Mouse (Mus musculus): ENCODE data around the gene Sox11. TPM values are rescaled to one million over a fixed set of nuclear protein-coding genes. Genes with fewer than 3 reads are reported as not detected.

Sox11 gene
- polyA plus RNA-seq (2015; fragmentation: Nextera tagmentation; extraction: Ambion mirVana): 20.9 and 23.0 TPM in 2 replicates

DNA sequence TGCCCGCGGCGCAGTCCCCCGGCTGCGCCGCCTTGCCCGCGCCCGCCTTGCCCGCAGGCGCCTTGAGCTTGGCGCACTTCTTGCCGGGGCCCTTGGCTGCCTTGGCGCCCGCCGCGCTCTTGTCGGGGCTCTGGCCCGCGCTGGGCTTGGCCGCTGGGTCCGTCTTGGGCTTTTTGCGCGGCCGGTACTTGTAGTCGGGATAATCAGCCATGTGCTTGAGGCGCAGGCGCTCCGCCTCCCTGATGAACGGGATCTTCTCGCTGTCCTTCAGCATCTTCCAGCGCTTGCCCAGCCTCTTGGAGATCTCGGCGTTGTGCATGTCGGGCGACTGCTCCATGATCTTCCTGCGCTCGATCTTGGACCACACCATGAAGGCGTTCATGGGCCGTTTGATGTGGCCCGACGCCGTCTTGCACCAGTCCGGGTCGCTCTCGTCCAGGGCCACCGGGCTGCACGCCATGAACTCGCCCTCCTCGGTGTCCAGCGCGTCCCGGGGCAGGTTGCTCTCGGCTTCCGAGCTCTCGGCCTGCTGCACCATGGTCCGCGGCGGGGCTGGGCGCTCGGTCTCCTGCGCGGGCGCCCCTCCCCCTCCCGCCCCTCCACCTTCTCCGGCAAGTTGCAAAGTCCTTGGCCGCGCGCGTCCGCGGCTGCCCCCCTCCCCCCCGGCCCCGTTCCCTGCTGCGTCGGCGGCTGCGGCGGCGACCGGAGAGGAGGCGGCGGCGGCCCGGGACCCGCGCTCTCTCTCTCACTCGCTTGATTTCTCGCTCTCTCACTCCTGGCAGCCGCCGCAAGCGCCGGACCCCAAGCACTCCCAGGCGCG lies at the start of gene Sox11:
TSS of gene Sox11 (minus strand) at position 704 of the 820 bp plus-strand sequence.
- Histone ChIP-seq H3K4me2 (ENCODE audit: low read depth, low read length) (peak within 1 kb of the TSS; percentile 87), H3K4me1 (ENCODE audit: control insufficient read depth, insufficient read depth, low read length) (0 out of 2 replicates have a peak, but pooled peaks cover 3% of the 10 kb centered on the region), H3K27ac (ENCODE audit: low read length) (peak within 1 kb of the TSS; percentile 92), H3K9ac (ENCODE audit: low read depth, low read length) (peak within 1 kb of the TSS; percentile 86), H3K27me3 (replicated peaks; ENCODE audit: control insufficient read depth, insufficient read depth, low read length) (no peaks in the 10 kb centered on the region), H3K36me3 (ENCODE audit: control insufficient read depth, insufficient read depth, low read length) (no peaks in the 10 kb centered on the region), H3K9me3 (ENCODE audit: control insufficient read depth, low read length) (no peaks in the 10 kb centered on the region), H3K4me3 (ENCODE audit: low read length) (peak within 1 kb of the TSS; percentile 79)
- WGBS: under 1% methylated on average over 94 of the region's 95 CpGs
- ATAC-seq: peak; percentile 45

- 42% methylated on average over 7 of the region's 7 CpGs for WGBS
- no peaks in the 10 kb centered on the region for H3K36me3 ChIP-seq (ENCODE audit: control insufficient read depth, insufficient read depth, low read length)
- H3K4me3 ChIP-seq (ENCODE audit: low read length): no peak overlapping the region
- H3K9me3 ChIP-seq (ENCODE audit: control insufficient read depth, low read length): no peaks in the 10 kb centered on the region
- H3K4me1 ChIP-seq (ENCODE audit: control insufficient read depth, insufficient read depth, low read length): peaks cover 11% of the 10 kb centered on the region
- H3K9ac ChIP-seq (ENCODE audit: low read depth, low read length): no peak overlapping the region
- no peaks in the 10 kb centered on the region for H3K27me3 ChIP-seq (replicated peaks; ENCODE audit: control insufficient read depth, insufficient read depth, low read length)
- no peak overlapping the region for H3K4me2 ChIP-seq (ENCODE audit: low read depth, low read length)
- ATAC-seq: no peak
- H3K27ac ChIP-seq (ENCODE audit: low read length): peak overlapping the region; percentile 18; the same call in 1 of the 2 replicates
These were observed 49.4 kb upstream of the Sox11 start for GRCm38 (mm10) chr12:27391652-27392305.

- H3K36me3 ChIP-seq (ENCODE audit: control insufficient read depth, insufficient read depth, low read length): no peaks in the 10 kb centered on the region
- no peaks in the 10 kb centered on the region for H3K27me3 ChIP-seq (replicated peaks; ENCODE audit: control insufficient read depth, insufficient read depth, low read length)
- H3K27ac ChIP-seq (ENCODE audit: low read length): no peak overlapping the region
- no peak overlapping the region for H3K9ac ChIP-seq (ENCODE audit: low read depth, low read length)
- ATAC-seq: peak; percentile 58
- H3K4me3 ChIP-seq (ENCODE audit: low read length): no peak overlapping the region
- H3K4me1 ChIP-seq (ENCODE audit: control insufficient read depth, insufficient read depth, low read length): peaks cover 11% of the 10 kb centered on the region
- H3K9me3 ChIP-seq (ENCODE audit: control insufficient read depth, low read length): no peaks in the 10 kb centered on the region
- no peak overlapping the region for H3K4me2 ChIP-seq (ENCODE audit: low read depth, low read length)
- WGBS: 48% methylated on average over 3 of the region's 3 CpGs
These were observed 48.1 kb upstream of the Sox11 start for GRCm38 (mm10) chr12:27390439-27390838.

DNA sequence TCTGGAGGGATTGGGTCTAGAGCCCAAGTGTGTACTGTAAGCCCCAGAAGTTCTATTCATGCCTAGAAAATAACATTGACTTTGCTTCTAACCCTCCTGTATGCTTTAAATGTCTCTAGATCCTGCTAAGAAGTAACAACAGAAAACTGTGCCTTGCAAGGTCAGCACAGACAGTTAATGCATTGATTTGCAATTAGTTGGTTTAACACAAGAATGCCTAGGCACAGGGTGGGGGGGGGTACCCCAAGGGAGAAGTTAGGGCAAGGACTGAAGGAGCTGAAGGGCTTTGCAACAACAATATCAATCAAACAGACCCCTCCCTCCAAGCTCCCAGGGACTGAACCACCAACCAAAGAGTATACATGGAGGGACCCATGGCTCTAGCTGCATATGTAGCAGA lies 47.1 kb upstream of the Sox11 start:
- Histone ChIP-seq H3K9me3 (ENCODE audit: control insufficient read depth, low read length) (no peaks in the 10 kb centered on the region), H3K27me3 (replicated peaks; ENCODE audit: control insufficient read depth, insufficient read depth, low read length) (no peaks in the 10 kb centered on the region), H3K4me3 (ENCODE audit: low read length) (no peak overlapping the region), H3K36me3 (ENCODE audit: control insufficient read depth, insufficient read depth, low read length) (no peaks in the 10 kb centered on the region), H3K9ac (ENCODE audit: low read depth, low read length) (no peak overlapping the region), H3K27ac (ENCODE audit: low read length) (no peak overlapping the region), H3K4me2 (ENCODE audit: low read depth, low read length) (no peak overlapping the region), H3K4me1 (ENCODE audit: control insufficient read depth, insufficient read depth, low read length) (peaks cover 11% of the 10 kb centered on the region)
- no peak for ATAC-seq

- ATAC-seq: no peak
- Histone ChIP-seq H3K27me3 (replicated peaks; ENCODE audit: control insufficient read depth, insufficient read depth, low read length) (no peaks in the 10 kb centered on the region), H3K9ac (ENCODE audit: low read depth, low read length) (no peak overlapping the region), H3K4me2 (ENCODE audit: low read depth, low read length) (no peak overlapping the region), H3K36me3 (ENCODE audit: control insufficient read depth, insufficient read depth, low read length) (no peaks in the 10 kb centered on the region), H3K9me3 (ENCODE audit: control insufficient read depth, low read length) (no peaks in the 10 kb centered on the region), H3K4me3 (ENCODE audit: low read length) (no peak overlapping the region), H3K4me1 (ENCODE audit: control insufficient read depth, insufficient read depth, low read length) (no peaks in the 10 kb centered on the region), H3K27ac (ENCODE audit: low read length) (no peak overlapping the region)
- WGBS: 68% methylated on average over 3 of the region's 3 CpGs
These were observed 30.1 kb upstream of the Sox11 start for GRCm38 (mm10) chr12:27372505-27372904.

DNA sequence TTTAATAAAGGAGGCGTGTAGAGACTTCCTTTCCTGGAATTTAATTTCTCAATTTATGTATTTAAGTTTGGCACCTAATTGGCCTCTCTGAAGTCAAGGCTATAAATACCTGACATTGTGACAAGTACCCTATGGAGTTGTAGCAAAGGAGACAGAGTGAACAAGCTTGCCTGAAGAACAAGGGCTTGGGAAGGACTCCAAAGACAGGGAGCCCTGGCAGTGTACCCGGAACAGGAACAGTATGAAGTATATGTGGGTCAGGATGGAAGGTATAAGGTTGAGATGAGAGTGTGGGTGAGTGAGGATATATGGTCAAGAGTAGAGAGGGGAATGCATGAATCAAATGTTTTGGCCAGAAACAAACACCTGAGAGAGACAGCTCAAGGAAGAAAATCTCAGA lies 28.4 kb upstream of the Sox11 start:
- Histone ChIP-seq H3K4me3 (ENCODE audit: low read length) (no peak overlapping the region), H3K4me1 (ENCODE audit: control insufficient read depth, insufficient read depth, low read length) (no peaks in the 10 kb centered on the region), H3K9ac (ENCODE audit: low read depth, low read length) (no peak overlapping the region), H3K36me3 (ENCODE audit: control insufficient read depth, insufficient read depth, low read length) (no peaks in the 10 kb centered on the region), H3K27ac (ENCODE audit: low read length) (no peak overlapping the region), H3K4me2 (ENCODE audit: low read depth, low read length) (no peak overlapping the region), H3K27me3 (replicated peaks; ENCODE audit: control insufficient read depth, insufficient read depth, low read length) (no peaks in the 10 kb centered on the region), H3K9me3 (ENCODE audit: control insufficient read depth, low read length) (no peaks in the 10 kb centered on the region)
- 78% methylated on average over 2 of the region's 2 CpGs for WGBS
- ATAC-seq: no peak

GRCm38 (mm10) chr12:27367476-27367875 lies 25.1 kb upstream of the Sox11 start:
- H3K4me2 ChIP-seq (ENCODE audit: low read depth, low read length): no peak overlapping the region
- no peak for ATAC-seq
- H3K27me3 ChIP-seq (replicated peaks; ENCODE audit: control insufficient read depth, insufficient read depth, low read length): no peaks in the 10 kb centered on the region
- H3K27ac ChIP-seq (ENCODE audit: low read length): no peak overlapping the region
- H3K36me3 ChIP-seq (ENCODE audit: control insufficient read depth, insufficient read depth, low read length): no peaks in the 10 kb centered on the region
- H3K9me3 ChIP-seq (ENCODE audit: control insufficient read depth, low read length): no peaks in the 10 kb centered on the region
- no peaks in the 10 kb centered on the region for H3K4me1 ChIP-seq (ENCODE audit: control insufficient read depth, insufficient read depth, low read length)
- 81% methylated on average over 2 of the region's 2 CpGs for WGBS
- no peak overlapping the region for H3K9ac ChIP-seq (ENCODE audit: low read depth, low read length)
- no peak overlapping the region for H3K4me3 ChIP-seq (ENCODE audit: low read length)

- H3K36me3 ChIP-seq (ENCODE audit: control insufficient read depth, insufficient read depth, low read length): no peaks in the 10 kb centered on the region
- H3K9ac ChIP-seq (ENCODE audit: low read depth, low read length): no peak overlapping the region
- H3K4me1 ChIP-seq (ENCODE audit: control insufficient read depth, insufficient read depth, low read length): no peaks in the 10 kb centered on the region
- no peak for ATAC-seq
- WGBS: 68% methylated on average over 16 of the region's 16 CpGs
- H3K4me2 ChIP-seq (ENCODE audit: low read depth, low read length): no peak overlapping the region
- no peak overlapping the region for H3K4me3 ChIP-seq (ENCODE audit: low read length)
- no peaks in the 10 kb centered on the region for H3K27me3 ChIP-seq (replicated peaks; ENCODE audit: control insufficient read depth, insufficient read depth, low read length)
- H3K9me3 ChIP-seq (ENCODE audit: control insufficient read depth, low read length): no peaks in the 10 kb centered on the region
- no peak overlapping the region for H3K27ac ChIP-seq (ENCODE audit: low read length)
These were observed 21.7 kb upstream of the Sox11 start for GRCm38 (mm10) chr12:27363840-27364640.

DNA sequence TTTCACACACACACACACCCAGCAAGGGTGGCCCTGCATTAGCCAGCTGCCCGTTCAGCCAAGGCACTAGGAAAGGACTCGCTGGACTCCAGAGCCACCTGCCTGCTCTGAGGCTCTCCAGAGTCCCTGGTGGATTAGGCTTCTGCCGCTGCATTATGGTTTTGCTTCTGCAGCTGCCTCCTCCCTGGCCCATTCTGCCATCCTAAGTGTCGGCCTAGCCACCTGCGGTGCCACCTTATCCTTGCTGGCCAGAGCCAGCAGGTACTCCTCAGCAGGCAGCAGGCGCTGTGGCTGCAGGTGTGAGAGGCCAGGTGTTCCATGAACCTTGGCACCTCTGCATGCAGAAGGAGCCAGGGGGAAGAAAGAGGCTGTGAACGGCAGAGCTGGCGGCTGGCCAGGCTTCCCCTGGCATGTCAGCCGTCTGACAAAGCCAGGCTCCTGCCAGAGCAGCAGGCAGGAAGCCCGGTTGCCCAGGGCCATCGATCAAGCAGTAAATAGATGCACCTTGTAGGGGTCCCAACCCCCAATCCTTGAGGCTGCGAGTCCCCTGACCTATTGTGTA lies 14.8 kb upstream of the Sox11 start:
- Histone ChIP-seq H3K9me3 (ENCODE audit: control insufficient read depth, low read length) (no peaks in the 10 kb centered on the region), H3K36me3 (ENCODE audit: control insufficient read depth, insufficient read depth, low read length) (no peaks in the 10 kb centered on the region), H3K4me1 (ENCODE audit: control insufficient read depth, insufficient read depth, low read length) (no peaks in the 10 kb centered on the region), H3K4me3 (ENCODE audit: low read length) (no peak overlapping the region), H3K4me2 (ENCODE audit: low read depth, low read length) (no peak overlapping the region), H3K27me3 (replicated peaks; ENCODE audit: control insufficient read depth, insufficient read depth, low read length) (no peaks in the 10 kb centered on the region), H3K27ac (ENCODE audit: low read length) (no peak overlapping the region), H3K9ac (ENCODE audit: low read depth, low read length) (0 out of 2 replicates have a peak overlapping the region, but pooled peaks have one; percentile 11)
- 31% methylated on average over 12 of the region's 12 CpGs for WGBS
- ATAC-seq: peak; percentile 79

All from intestine, embryonic 16.5 days (tissue).